Mouse (Mus musculus): ENCODE results near the gene Rasgrp2. TPM values are rescaled to one million over a fixed set of nuclear protein-coding genes. Genes with fewer than 3 reads are reported as not detected.
A peak's percentile ranks its signal among the peaks of the same experiment; 100 is the strongest.

The Rasgrp2 gene
- polyA plus RNA-seq, 1 experiment = 38.9 TPM

GRCm38 (mm10) chr19:6424137-6424881 is 25.2 kb downstream of the Rasgrp2 start:
- Histone ChIP-seq H3K4me1 (ENCODE audit: control insufficient read depth, insufficient read depth, insufficient read length, low read length) (0 out of 2 replicates have a peak, but pooled peaks cover 2% of the 10 kb centered on the region), H3K4me3 (ENCODE audit: insufficient read depth, low read depth, low read length) (no peak overlapping the region), H3K27ac (replicated peaks; ENCODE audit: low read depth, low read length) (no peak overlapping the region)

- H3K4me1 ChIP-seq (ENCODE audit: control insufficient read depth, insufficient read depth, insufficient read length, low read length) = 0 out of 2 replicates have a peak, but pooled peaks cover 2% of the 10 kb centered on the region
- no peak overlapping the region for H3K4me3 ChIP-seq (ENCODE audit: insufficient read depth, low read depth, low read length)
- H3K27ac ChIP-seq (replicated peaks; ENCODE audit: low read depth, low read length) = no peak overlapping the region
Measured at GRCm38 (mm10) chr19:6425595-6425994, 26.5 kb downstream of the Rasgrp2 start.

- Histone ChIP-seq H3K4me3 (ENCODE audit: insufficient read depth, low read depth, low read length) (no peak overlapping the region), H3K4me1 (ENCODE audit: control insufficient read depth, insufficient read depth, insufficient read length, low read length) (0 out of 2 replicates have a peak, but pooled peaks cover 2% of the 10 kb centered on the region), H3K27ac (replicated peaks; ENCODE audit: low read depth, low read length) (no peak overlapping the region)
Measured at GRCm38 (mm10) chr19:6426703-6427500, 27.8 kb downstream of the Rasgrp2 start.

DNA sequence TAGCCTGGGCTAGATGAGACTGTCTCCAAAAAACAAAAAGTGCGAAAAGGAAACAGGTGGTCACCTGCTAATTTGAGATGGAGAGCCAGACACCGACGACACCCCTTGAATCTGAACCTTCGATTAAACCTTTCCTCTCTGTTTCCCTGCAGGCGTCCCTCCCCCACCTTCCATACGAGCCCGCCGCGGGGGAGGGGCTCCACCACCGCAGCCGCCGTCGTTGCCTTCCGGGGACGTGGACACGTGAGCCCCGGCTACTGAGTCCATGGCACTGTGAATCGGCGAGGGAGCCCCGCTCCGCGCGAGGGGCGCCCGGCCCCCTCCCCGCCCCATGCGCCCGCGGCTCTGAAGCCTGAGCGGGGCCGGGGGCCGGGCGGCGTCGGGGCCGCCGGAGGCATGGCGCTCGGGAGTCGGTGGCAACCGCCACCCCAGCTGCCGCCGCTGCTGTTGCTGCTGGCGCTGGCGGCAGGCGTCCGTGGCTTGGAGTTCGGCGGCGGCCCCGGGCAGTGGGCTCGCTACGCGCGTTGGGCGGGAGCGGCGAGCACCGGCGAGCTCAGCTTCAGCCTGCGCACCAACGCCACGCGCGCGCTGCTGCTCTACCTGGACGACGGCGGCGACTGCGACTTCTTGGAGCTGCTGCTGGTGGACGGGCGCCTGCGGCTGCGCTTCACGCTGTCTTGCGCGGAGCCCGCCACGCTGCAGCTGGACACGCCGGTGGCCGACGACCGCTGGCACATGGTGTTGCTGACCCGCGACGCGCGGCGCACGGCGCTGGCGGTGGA is 28.7 kb downstream of the Rasgrp2 start:
- Histone ChIP-seq H3K4me3 (ENCODE audit: insufficient read depth, low read depth, low read length) (0 out of 2 replicates have a peak overlapping the region, but pooled peaks have one; percentile 14), H3K4me1 (ENCODE audit: control insufficient read depth, insufficient read depth, insufficient read length, low read length) (0 out of 2 replicates have a peak, but pooled peaks cover 2% of the 10 kb centered on the region), H3K27ac (replicated peaks; ENCODE audit: low read depth, low read length) (no peak overlapping the region)

GRCm38 (mm10) chr19:6428501-6429200 is 29.5 kb downstream of the Rasgrp2 start:
- Histone ChIP-seq H3K27ac (replicated peaks; ENCODE audit: low read depth, low read length) (no peak overlapping the region), H3K4me1 (ENCODE audit: control insufficient read depth, insufficient read depth, insufficient read length, low read length) (0 out of 2 replicates have a peak, but pooled peaks cover 2% of the 10 kb centered on the region), H3K4me3 (ENCODE audit: insufficient read depth, low read depth, low read length) (no peak overlapping the region)

DNA sequence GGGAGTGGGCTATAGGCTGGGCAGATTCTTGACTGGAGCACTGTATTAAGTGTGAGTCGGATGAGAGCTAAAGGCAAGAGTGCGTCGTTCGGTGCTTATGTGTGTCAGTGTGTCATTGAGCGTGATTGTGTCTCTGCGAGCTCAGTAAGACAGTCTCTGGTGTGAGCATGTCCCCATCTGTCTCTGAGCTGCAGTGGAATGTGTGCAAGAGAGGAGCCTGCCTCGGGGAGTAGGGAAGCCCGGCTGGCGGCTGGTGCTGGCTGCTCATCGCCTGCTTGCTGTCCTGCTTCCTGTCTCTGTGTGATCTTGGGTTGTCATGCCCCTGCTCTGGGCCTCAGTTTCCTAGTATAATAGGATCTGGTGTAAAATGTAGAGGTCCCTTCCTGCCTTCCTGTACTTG is 43.9 kb downstream of the Rasgrp2 start:
- no peak overlapping the region for H3K4me3 ChIP-seq (ENCODE audit: insufficient read depth, low read depth, low read length)
- no peak overlapping the region for H3K27ac ChIP-seq (replicated peaks; ENCODE audit: low read depth, low read length)
- H3K4me1 ChIP-seq (ENCODE audit: control insufficient read depth, insufficient read depth, insufficient read length, low read length) = no peaks in the 10 kb centered on the region

DNA sequence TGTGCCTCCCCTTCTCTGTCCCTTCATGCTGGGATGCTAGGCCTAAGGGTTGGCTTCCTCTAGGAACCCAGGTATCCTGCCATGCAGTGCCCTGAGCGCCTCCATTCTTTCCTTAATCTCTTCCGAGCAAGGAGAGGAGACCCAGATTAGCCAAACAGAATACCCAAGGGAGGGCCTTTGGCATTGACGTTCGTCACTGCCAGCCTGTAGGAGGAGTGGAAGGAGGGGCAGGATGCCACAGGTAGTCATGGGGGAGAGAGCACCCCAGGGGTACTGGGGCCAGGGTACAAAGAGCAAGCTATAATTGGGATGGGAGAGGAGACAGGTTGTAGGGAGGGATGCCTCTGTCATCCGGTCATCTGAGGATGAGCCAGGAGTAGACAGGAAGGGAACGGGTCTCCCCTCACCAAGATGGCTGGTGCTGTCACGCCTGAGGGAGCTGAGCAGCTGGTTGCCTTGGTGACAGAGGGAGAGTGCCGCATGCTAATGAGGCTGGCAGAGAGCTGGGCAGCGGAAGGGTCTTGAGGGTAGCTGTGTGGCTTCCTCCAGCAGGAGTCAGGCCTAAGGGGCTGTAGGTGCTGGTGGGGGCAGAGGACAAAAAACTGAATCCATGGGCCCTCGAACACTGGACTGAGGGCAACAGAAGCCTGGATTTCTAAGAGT is 46.8 kb downstream of the Rasgrp2 start:
- H3K4me3 ChIP-seq (ENCODE audit: insufficient read depth, low read depth, low read length) = no peak overlapping the region
- H3K4me1 ChIP-seq (ENCODE audit: control insufficient read depth, insufficient read depth, insufficient read length, low read length) = no peaks in the 10 kb centered on the region
- H3K27ac ChIP-seq (replicated peaks; ENCODE audit: low read depth, low read length) = no peak overlapping the region

DNA sequence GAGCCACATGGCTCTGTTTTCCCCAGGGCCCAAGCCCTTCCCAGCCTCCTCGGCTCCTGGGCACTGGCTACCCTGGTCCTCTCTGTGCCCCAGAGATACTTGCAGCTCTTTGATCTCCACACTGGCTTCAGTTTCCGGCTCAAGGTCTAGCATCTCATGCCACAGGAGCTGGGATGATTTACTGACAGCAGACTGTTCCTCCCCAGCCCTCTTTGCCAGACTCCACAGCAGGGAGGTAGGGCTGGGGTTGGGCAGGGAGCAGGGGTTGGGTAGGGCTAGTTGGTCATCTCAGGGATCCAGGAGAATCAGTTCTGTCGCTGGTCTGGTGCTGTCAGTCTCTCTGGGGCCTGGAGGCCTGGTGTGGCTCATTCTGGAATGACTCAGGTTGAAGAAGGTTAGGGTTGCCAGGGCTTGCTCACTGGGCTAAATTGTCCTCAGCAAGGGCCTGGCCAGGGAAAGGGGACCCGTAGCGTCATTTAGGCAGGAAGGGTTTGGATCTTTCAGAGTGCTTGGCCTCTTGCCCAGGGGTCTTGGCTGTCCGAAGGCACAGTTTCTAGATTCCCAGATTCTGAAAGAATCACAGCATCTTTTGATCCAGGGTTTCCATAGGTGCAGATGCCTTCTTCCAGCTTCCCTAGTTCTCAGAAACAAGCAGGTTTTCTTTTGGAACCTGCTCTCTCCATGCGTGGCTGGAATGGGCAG is 47.7 kb downstream of the Rasgrp2 start:
- Histone ChIP-seq H3K4me3 (ENCODE audit: insufficient read depth, low read depth, low read length) (no peak overlapping the region), H3K27ac (replicated peaks; ENCODE audit: low read depth, low read length) (no peak overlapping the region), H3K4me1 (ENCODE audit: control insufficient read depth, insufficient read depth, insufficient read length, low read length) (no peaks in the 10 kb centered on the region)

DNA sequence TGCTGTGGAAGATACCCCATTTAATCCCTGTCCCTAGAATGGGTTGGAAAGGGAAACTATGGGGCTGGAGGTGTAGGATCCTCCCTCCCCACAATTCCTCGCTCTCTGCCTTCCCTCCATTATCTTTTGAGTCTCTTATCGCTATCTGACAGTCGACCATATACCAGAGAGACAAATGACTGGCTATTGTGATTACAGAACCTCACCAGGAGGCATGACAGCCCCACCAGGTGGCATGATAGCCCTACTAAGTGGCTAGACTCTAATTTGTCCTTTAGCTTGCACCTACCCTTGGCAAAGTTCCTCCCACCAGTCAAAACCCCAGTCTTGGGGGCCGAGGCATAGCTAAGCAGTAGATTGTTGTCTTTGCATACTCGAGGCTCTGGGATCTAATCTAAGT is 49.6 kb downstream of the Rasgrp2 start:
- no peaks in the 10 kb centered on the region for H3K4me1 ChIP-seq (ENCODE audit: control insufficient read depth, insufficient read depth, insufficient read length, low read length)
- H3K4me3 ChIP-seq (ENCODE audit: insufficient read depth, low read depth, low read length) = no peak overlapping the region
- no peak overlapping the region for H3K27ac ChIP-seq (replicated peaks; ENCODE audit: low read depth, low read length)

GRCm38 (mm10) chr19:6449841-6450240 is 50.7 kb downstream of the Rasgrp2 start:
- no peaks in the 10 kb centered on the region for H3K4me1 ChIP-seq (ENCODE audit: control insufficient read depth, insufficient read depth, insufficient read length, low read length)

GRCm38 (mm10) chr19:6452030-6452494 is 52.9 kb downstream of the Rasgrp2 start:
- Histone ChIP-seq H3K4me1 (ENCODE audit: control insufficient read depth, insufficient read depth, insufficient read length, low read length) (no peaks in the 10 kb centered on the region), H3K27ac (replicated peaks; ENCODE audit: low read depth, low read length) (no peak overlapping the region), H3K4me3 (ENCODE audit: insufficient read depth, low read depth, low read length) (no peak overlapping the region)

More at GRCm38 (mm10) chr19:6449841-6450240, 50.7 kb downstream of the Rasgrp2 start:
- no peak overlapping the region for H3K4me3 ChIP-seq (ENCODE audit: insufficient read depth, low read depth, low read length)
- H3K27ac ChIP-seq (replicated peaks; ENCODE audit: low read depth, low read length) = no peak overlapping the region

DNA sequence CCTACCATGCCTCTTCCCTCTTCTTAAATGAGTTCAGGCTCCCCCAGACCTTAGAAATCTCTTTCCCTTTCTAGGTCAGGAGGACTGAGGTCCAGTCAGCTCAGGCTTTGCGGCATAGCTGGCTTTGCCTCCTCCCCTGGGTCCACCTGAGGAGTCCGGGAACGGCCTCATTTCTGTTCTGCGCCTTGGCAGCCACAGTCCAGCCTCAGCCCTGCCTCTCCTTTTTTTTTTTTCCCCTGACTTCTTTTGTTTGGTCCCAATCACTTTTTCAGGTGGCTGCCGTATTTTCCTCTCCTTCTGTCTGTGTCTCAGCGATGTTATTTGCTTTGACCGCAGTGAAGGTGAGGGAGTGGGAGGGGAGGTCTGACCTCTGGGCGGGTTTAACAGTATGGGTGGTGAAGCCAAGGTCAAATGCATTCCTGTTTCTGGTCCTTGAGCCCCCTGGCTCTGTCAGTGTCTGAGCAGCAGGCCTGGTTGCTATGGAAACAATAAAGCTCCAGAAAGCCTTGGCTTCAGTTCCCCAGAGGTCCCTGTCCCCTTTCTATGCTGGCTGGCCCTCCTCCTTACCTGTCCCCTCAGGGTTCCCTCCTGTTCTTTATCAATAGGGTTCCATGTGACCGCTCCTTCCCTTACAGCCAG is 53.7 kb downstream of the Rasgrp2 start:
- Histone ChIP-seq H3K27ac (replicated peaks; ENCODE audit: low read depth, low read length) (no peak overlapping the region), H3K4me3 (ENCODE audit: insufficient read depth, low read depth, low read length) (no peak overlapping the region), H3K4me1 (ENCODE audit: control insufficient read depth, insufficient read depth, insufficient read length, low read length) (no peaks in the 10 kb centered on the region)

DNA sequence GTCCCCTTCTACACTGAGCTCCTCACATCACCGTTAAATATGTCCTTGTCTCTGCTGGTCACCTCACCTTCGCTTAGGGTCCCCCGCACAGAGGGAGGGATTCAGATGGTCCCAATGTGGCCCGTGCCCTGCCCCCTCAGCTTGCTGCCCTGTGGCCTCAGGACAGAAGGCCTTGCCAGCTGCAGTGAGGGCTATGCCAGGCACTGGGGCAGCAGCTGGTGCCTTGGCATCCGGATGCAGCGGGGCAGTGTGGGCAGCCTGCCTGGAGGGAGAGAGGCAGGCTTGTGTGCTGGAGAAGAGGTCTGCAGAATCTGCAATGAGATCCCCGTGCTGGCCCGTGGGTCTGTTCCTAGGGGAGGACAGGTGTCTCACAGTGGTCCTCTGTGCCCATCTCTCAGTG is 54.2 kb downstream of the Rasgrp2 start:
- H3K4me3 ChIP-seq (ENCODE audit: insufficient read depth, low read depth, low read length) = no peak overlapping the region
- no peaks in the 10 kb centered on the region for H3K4me1 ChIP-seq (ENCODE audit: control insufficient read depth, insufficient read depth, insufficient read length, low read length)
- H3K27ac ChIP-seq (replicated peaks; ENCODE audit: low read depth, low read length) = no peak overlapping the region
